Mouse (Mus musculus) stomach, postnatal 0 days (tissue): ENCODE data around the gene Kcnc2.

Experiments
- CTCF ChIP-seq: IDR thresholded peaks from 2 replicates; pipeline ENCODE4 v1.5.1; 2016; ENCODE audit warnings: antibody characterized with exemption, low read depth, mild to moderate bottlenecking, moderate library complexity
- EP300 ChIP-seq: optimal IDR thresholded peaks from 2 replicates; pipeline ENCODE3; 2016; ENCODE audit warnings: antibody characterized with exemption

DNA sequence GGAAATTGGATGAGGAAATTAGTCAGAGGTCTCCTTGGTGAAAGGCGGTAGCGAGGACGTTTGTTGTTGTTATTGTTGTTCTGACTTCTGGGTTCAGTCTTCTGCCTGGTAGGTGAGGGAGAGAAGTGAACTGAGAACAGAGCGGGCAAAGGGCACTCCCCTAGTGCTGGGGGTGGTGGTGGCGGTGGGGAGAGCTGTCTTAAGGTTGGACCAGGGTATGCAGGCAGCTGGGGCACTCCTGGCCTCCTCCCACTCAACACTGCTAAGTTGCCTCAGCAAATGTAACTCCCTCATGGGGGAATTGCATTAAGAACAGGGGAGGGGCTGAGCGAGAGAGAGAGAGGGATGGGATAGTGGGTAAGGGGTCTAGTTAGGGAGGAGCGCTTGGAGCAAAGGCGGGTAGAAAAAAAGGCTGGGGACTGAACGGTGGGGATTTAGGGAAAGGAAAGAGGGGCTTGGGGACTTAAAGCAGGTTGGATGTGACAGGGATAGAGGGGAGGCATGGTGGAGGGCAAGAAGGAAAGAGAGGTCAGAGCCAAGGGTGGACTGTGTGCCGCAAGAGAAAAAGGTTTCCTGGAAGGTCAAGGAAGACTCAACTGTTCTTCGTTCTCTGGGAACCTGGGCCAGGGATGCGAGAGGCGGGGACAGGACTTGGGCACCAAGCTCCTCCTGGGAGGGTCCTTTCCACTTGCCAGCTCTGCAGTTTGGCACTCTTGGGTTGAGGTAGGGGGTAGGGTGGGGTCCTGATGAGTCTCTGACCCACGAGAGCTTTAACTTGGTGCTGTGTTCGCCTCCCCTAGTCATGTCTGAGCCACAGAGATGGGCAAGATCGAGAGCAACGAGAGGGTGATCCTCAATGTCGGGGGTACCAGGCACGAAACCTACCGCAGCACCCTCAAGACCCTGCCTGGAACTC lies at the start of gene Kcnc2:
- no peak for TF ChIP-seq EP300
- no peak for TF ChIP-seq CTCF
